Mouse (Mus musculus) midbrain, embryonic 11.5 days (tissue): ENCODE results near the gene Sned1. TPM values are rescaled to one million over a fixed set of nuclear protein-coding genes. Genes with fewer than 3 reads are reported as not detected.

Experiments
- ATAC-seq: fragments of 200-750 bp; cut with Nextera tagmentation; 2 replicates; pipeline ENCODE4 v1.8.0; 2017; ENCODE audit warnings: moderate TSS enrichment, moderate library complexity; ENCODE audit not compliant: low FRiP score
- DNase-seq: peaks from one replicate; pipeline ENCODE4 v3.0.0; 2015; ENCODE audit warnings: low spot score; ENCODE audit errors: missing footprints
- H3K27ac ChIP-seq: fragments of 300-500 bp; sonication (generic); 2 replicates; pipeline ENCODE4 v1.5.1; 2014; ENCODE audit warnings: low read depth, low read length
- H3K27me3 ChIP-seq: fragments of 300-500 bp; sonication (generic); 2 replicates; pipeline ENCODE4 v1.6.1; 2014; ENCODE audit warnings: mild to moderate bottlenecking, low read length, moderate library complexity, mixed read lengths; ENCODE audit not compliant: control insufficient read depth, insufficient read depth
- H3K36me3 ChIP-seq: fragments of 300-500 bp; sonication (generic); 2 replicates; pipeline ENCODE4 v1.6.1; 2014; ENCODE audit warnings: mild to moderate bottlenecking, low read length, moderate library complexity, mixed read lengths; ENCODE audit not compliant: control insufficient read depth, insufficient read depth
- H3K4me1 ChIP-seq: fragments of 300-500 bp; sonication (generic); 2 replicates; pipeline ENCODE4 v1.6.1; 2014; ENCODE audit warnings: low read length; ENCODE audit not compliant: control insufficient read depth, insufficient read depth
- H3K4me2 ChIP-seq: fragments of 300-500 bp; sonication (generic); 2 replicates; pipeline ENCODE4 v1.6.1; 2014; ENCODE audit warnings: mild to moderate bottlenecking, moderate library complexity
- H3K4me3 ChIP-seq: fragments of 300-500 bp; sonication (generic); 2 replicates; pipeline ENCODE4 v1.5.1; 2014; ENCODE audit warnings: low read depth, low read length
- H3K9ac ChIP-seq: fragments of 300-500 bp; sonication (generic); 2 replicates; pipeline ENCODE4 v1.6.1; 2014; ENCODE audit warnings: low read length
- H3K9me3 ChIP-seq: fragments of 300-500 bp; sonication (generic); 2 replicates; pipeline ENCODE4 v1.6.1; 2016; ENCODE audit warnings: low read length; ENCODE audit not compliant: control insufficient read depth
- WGBS: fragments of 180-500 bp; shearing (Covaris S2); extraction: QIAGEN DNeasy Blood & Tissue Kit; methylation state at CpG from one replicate; pipeline ENCODE4 v1.1.7; 2014; 5-methylcytosine and 5-hydroxymethylcytosine counted together
- polyA plus RNA-seq: library from polyadenylated mRNA; unstranded; fragments of >200 nt; fragmentation: Nextera tagmentation; extraction: Ambion mirVana; gene quantifications from 2 replicates; pipeline ENCODE4 v1.2.1, GENCODE M21; 2014

Sned1 gene
- polyA plus RNA-seq, 1 experiment from 2014 or later = 2.0 TPM

- no peak overlapping the region for H3K27ac ChIP-seq
- no peaks in the 10 kb centered on the region for H3K27me3 ChIP-seq
- no peak overlapping the region for H3K4me3 ChIP-seq
- DNase-seq (no peak), ATAC-seq (no peak)
- H3K4me1 ChIP-seq = no peaks in the 10 kb centered on the region
- H3K4me2 ChIP-seq = no peak overlapping the region
- H3K9me3 ChIP-seq = no peaks in the 10 kb centered on the region
- H3K36me3 ChIP-seq = peaks cover 34% of the 10 kb centered on the region
- no peak overlapping the region for H3K9ac ChIP-seq
- 91% methylated on average over 6 of the region's 6 CpGs for WGBS
Measured at GRCm38 (mm10) chr1:93323973-93324372, 88.3 kb downstream of the Sned1 start.

GRCm38 (mm10) chr1:93326446-93326845, 90.8 kb downstream of the Sned1 start:
- 88% methylated on average over 3 of the region's 3 CpGs for WGBS
- DNase-seq = no peak
- Histone ChIP-seq H3K4me1 (no peaks in the 10 kb centered on the region), H3K9ac (no peak overlapping the region), H3K9me3 (no peaks in the 10 kb centered on the region), H3K36me3 (peaks cover 20% of the 10 kb centered on the region), H3K27me3 (no peaks in the 10 kb centered on the region), H3K4me2 (no peak overlapping the region), H3K27ac (no peak overlapping the region), H3K4me3 (no peak overlapping the region)
- no peak for ATAC-seq

DNA sequence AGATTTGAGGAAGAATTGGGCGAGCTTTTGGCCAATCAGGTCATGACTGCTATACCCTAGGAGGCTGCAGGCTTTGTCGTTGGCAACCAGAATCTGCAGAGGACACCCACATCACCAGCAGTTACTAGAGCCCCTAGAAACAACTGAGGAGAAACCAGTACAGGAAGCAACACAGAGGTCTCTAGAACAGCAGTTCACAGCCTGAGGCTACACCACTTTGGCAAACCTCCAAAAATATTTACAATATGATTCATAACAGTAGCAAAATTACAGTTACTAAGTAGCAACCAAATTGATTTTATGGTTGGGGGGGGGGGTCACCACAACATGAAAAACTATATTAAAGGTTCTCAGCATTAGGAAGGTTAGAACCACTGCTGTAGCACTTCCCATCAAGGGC, 99.0 kb downstream of the Sned1 start:
- Histone ChIP-seq H3K9ac (no peak overlapping the region), H3K27me3 (no peaks in the 10 kb centered on the region), H3K4me3 (no peak overlapping the region), H3K9me3 (no peaks in the 10 kb centered on the region), H3K27ac (no peak overlapping the region), H3K4me2 (no peak overlapping the region), H3K36me3 (peaks cover 3% of the 10 kb centered on the region; the same call in 1 of the 2 replicates), H3K4me1 (no peaks in the 10 kb centered on the region)
- ATAC-seq = no peak
- 84% methylated on average over 2 of the region's 2 CpGs for WGBS
- DNase-seq = no peak

DNA sequence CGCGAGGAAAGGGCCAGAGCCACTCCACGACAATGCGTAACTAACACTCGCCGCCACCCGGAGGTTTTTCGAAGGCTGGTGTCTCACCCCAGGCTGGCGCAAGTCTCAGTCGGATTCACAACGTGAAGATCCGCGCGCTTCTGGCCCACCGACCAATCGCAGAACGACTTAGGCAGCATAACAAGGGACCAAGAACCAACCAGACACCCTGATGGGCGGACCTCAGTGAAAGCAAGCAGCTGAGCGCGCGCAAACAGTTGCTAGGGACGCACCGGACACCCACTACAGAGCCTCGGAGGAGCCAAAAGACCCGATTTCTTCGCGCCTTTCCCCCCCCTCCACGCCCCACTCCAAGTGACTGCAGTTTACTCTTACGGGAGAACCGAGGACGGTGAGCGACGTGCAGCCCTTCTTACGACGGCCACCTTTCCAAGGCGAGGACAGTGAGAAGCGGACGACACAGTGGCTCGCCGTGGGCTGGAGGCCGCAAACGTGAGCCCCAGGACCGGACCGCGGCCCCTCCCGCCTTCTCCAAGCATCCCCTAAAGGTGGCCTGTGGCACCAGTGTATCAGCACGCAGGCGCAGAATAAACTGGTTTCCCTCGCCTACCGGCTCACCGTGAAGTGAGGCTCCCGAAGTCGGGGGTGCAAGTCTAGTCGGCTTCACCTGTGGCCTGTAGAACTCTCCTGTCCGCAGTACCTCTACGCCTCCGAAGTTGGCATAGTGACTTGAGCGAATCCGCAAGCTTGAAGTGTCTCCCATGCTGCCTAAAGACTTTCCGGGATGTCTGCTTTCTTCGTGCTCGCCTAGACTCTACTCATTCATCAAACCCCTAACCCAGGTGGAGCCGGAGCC, 107.2 kb downstream of the Sned1 start, which contains the start of the genes Ppp1r7 and Pask:
TSS of gene Ppp1r7 (plus strand) at position 207 of the 856 bp plus-strand sequence.
TSS of gene Pask (minus strand) at position 835 of the 856 bp plus-strand sequence.
- no peaks in the 10 kb centered on the region for H3K9me3 ChIP-seq
- peak within 1 kb of the TSS; percentile 87 for H3K9ac ChIP-seq
- H3K4me3 ChIP-seq = peak within 1 kb of the TSS; percentile 85
- H3K4me1 ChIP-seq = peaks cover 15% of the 10 kb centered on the region
- ATAC-seq (peak; percentile 93), DNase-seq (peak; percentile 100)
- no peaks in the 10 kb centered on the region for H3K36me3 ChIP-seq
- under 1% methylated on average over 63 of the region's 63 CpGs for WGBS
- peak within 1 kb of the TSS; percentile 56 for H3K27ac ChIP-seq
- peak within 1 kb of the TSS; percentile 80 for H3K4me2 ChIP-seq
- H3K27me3 ChIP-seq = no peaks in the 10 kb centered on the region

DNA sequence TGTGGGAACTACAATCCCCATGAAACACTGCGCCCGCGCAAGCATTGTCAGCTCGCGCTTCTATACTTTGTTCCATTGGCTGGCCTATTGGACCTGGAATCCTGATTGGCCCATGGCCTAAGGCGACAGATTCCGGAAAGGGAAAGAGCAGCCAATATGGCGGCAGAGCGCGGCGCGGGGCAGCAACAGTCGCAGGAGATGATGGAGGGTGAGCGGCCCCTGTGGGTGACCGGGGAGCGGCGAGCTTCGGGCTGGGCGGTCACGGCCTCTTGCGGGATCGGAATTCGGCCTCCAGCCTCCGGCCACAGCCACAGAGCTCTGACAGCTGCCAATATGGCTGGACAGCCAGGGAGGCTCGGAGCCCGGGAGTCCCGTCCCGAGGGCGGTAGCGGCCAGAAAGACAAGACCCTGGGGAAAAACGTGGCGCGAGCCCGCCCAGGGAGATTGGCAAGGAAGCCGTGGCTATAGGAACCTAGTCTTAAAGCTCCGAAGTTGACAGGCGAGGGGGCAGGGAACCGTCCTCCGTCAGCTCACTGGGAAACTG, 107.9 kb downstream of the Sned1 start:
- DNase-seq (no peak), ATAC-seq (peak; percentile 94)
- Histone ChIP-seq H3K36me3 (no peaks in the 10 kb centered on the region), H3K9me3 (no peaks in the 10 kb centered on the region), H3K27ac (no peak overlapping the region), H3K27me3 (no peaks in the 10 kb centered on the region), H3K4me2 (peak overlapping the region; percentile 80), H3K4me1 (peaks cover 15% of the 10 kb centered on the region), H3K4me3 (peak overlapping the region; percentile 85), H3K9ac (peak overlapping the region; percentile 87)
- WGBS = under 1% methylated on average over 39 of the region's 39 CpGs

- H3K4me3 ChIP-seq = no peak overlapping the region
- no peaks in the 10 kb centered on the region for H3K9me3 ChIP-seq
- H3K27me3 ChIP-seq = no peaks in the 10 kb centered on the region
- H3K36me3 ChIP-seq = peaks cover 5% of the 10 kb centered on the region; the same call in 1 of the 2 replicates
- no peak overlapping the region for H3K4me2 ChIP-seq
- ATAC-seq (no peak), DNase-seq (no peak)
- 90% methylated on average over 5 of the region's 5 CpGs for WGBS
- H3K4me1 ChIP-seq = peaks cover 7% of the 10 kb centered on the region; the same call in 1 of the 2 replicates
- no peak overlapping the region for H3K27ac ChIP-seq
- H3K9ac ChIP-seq = no peak overlapping the region
Measured at GRCm38 (mm10) chr1:93347176-93347575, 111.5 kb downstream of the Sned1 start.

DNA sequence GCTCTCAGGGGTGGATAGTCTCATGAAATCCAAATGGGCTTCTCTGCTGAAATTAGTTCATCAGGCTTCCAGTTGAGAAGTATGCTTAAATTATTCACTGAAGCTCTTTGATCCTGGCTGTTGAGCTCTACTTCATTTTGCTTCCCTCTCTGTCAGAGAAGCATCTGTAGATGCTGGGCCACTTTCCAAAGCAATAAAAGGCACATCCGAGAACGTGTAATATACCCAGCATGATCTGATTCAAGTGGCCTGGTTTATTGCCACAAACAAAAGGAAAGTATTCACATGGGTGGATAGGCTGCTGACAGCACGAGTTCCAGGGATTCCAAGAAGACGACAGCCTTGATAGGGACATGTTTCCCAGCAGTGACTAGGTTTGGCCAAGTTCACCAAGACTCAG, 114.1 kb downstream of the Sned1 start:
- Histone ChIP-seq H3K36me3 (peaks cover 9% of the 10 kb centered on the region), H3K27ac (no peak overlapping the region), H3K4me2 (no peak overlapping the region), H3K4me1 (peaks cover under 1% of the 10 kb centered on the region; the same call in 1 of the 2 replicates), H3K9ac (no peak overlapping the region), H3K9me3 (no peaks in the 10 kb centered on the region), H3K27me3 (no peaks in the 10 kb centered on the region), H3K4me3 (no peak overlapping the region)
- ATAC-seq (no peak), DNase-seq (no peak)
- WGBS = 92% methylated on average over 4 of the region's 4 CpGs
